Mouse (Mus musculus) gastrocnemius, adult 8-10 months (tissue): Measurements from ENCODE around the gene Rad23a. TPM values are rescaled to one million over a fixed set of nuclear protein-coding genes. Genes with fewer than 3 reads are reported as not detected.

ENCODE experiments used
- DNase-seq, 2 experiments: peaks; one replicate each; pipeline ENCODE4 v3.0.0; 2022; ENCODE audit warnings: low spot score in 2 of 2
- total RNA-seq, 4 experiments: library from RNA; stranded (reverse); gene quantifications; 2 replicates each; pipeline ENCODE4 v1.2.4; 2022

Rad23a gene
- total RNA-seq, 4 experiments from 2014 or later = 168 to 185 (median 180) TPM

GRCm38 (mm10) chr8:84814240-84814554 lies 26.3 kb downstream of the Rad23a start:
- DNase-seq = no peak

GRCm38 (mm10) chr8:84813830-84814229 lies 26.6 kb downstream of the Rad23a start:
- no peak for DNase-seq

GRCm38 (mm10) chr8:84813059-84813458 lies 27.4 kb downstream of the Rad23a start:
- peak; percentile 62 to 75 for DNase-seq

GRCm38 (mm10) chr8:84811303-84811702 lies 29.2 kb downstream of the Rad23a start:
- no peak for DNase-seq

- DNase-seq = peak; percentile 84 to 88
Observed at GRCm38 (mm10) chr8:84810896-84811295, 29.6 kb downstream of the Rad23a start.

GRCm38 (mm10) chr8:84809941-84810280 lies 30.6 kb downstream of the Rad23a start:
- DNase-seq = no peak

- no peak for DNase-seq
Observed at GRCm38 (mm10) chr8:84809109-84809940, 31.1 kb downstream of the Rad23a start.

GRCm38 (mm10) chr8:84806031-84806430 lies 34.4 kb downstream of the Rad23a start:
- no peak for DNase-seq

GRCm38 (mm10) chr8:84799999-84800831 lies 40.2 kb downstream of the Rad23a start, which contains the start of gene Nfix:
TSS of gene Nfix (minus strand) at chr8:84800344.
- DNase-seq = peak in 1 of 2 experiments; percentile 72

- DNase-seq = peak in 1 of 2 experiments; percentile 50
Observed at GRCm38 (mm10) chr8:84799136-84799931, 41.1 kb downstream of the Rad23a start.

GRCm38 (mm10) chr8:84798446-84799135 lies 41.9 kb downstream of the Rad23a start:
- DNase-seq = no peak

- no peak for DNase-seq
Observed at GRCm38 (mm10) chr8:84797971-84798370, 42.5 kb downstream of the Rad23a start.

GRCm38 (mm10) chr8:84797256-84797797 lies 43.1 kb downstream of the Rad23a start:
- peak in 1 of 2 experiments; percentile 34 for DNase-seq

GRCm38 (mm10) chr8:84794486-84794885 lies 46.0 kb downstream of the Rad23a start:
- peak in 1 of 2 experiments; percentile 27 for DNase-seq

- DNase-seq = peak in 1 of 2 experiments; percentile 73
Observed at GRCm38 (mm10) chr8:84793791-84794485, 46.5 kb downstream of the Rad23a start.

- DNase-seq = no peak
Observed at GRCm38 (mm10) chr8:84793134-84793533, 47.3 kb downstream of the Rad23a start.

- DNase-seq = no peak
Observed at GRCm38 (mm10) chr8:84792429-84792947, 48.0 kb downstream of the Rad23a start.

- DNase-seq = no peak
Observed at GRCm38 (mm10) chr8:84790537-84790936, 49.9 kb downstream of the Rad23a start.

GRCm38 (mm10) chr8:84789855-84790486 lies 50.5 kb downstream of the Rad23a start:
- DNase-seq = peak; percentile 74 to 86
